In genomic region chr15:82294059-82294458, GRCm38 (mm10) we compare ENCODE assay signal across 7 mouse cellular contexts. TPM values are rescaled to one million over a fixed set of nuclear protein-coding genes. Genes with fewer than 3 reads are reported as not detected.
DNase-seq lines count a peak whose midpoint lies in the region; ATAC-seq and TF ChIP-seq lines count a peak whose summit lies in the region.

No protein-coding gene starts in this region.

- H3K9ac ChIP-seq in forebrain, embryonic 15.5 days (replicated peaks): no peak overlapping the region
- H3K9ac ChIP-seq in midbrain, postnatal 0 days (replicated peaks; ENCODE audit: low read length, poor library complexity, severe bottlenecking): no peak overlapping the region
- no peak overlapping the region for H3K9ac ChIP-seq in intestine, embryonic 15.5 days

- H3K4me1 ChIP-seq in bone marrow, adult 2 months (ENCODE audit: control insufficient read depth, insufficient read depth, low read length): no peaks in the 10 kb centered on the region
- H3K4me1 ChIP-seq in forebrain, embryonic 15.5 days: peaks cover 21% of the 10 kb centered on the region
- peaks cover 5% of the 10 kb centered on the region; the same call in 1 of the 2 replicates for H3K4me1 ChIP-seq in midbrain, postnatal 0 days (ENCODE audit: insufficient read depth, low read length)
- H3K4me1 ChIP-seq in intestine, embryonic 15.5 days (replicated peaks): peaks cover 12% of the 10 kb centered on the region

- DNase-seq in kidney, postnatal 4 days: peak; percentile 22 to 31
- DNase-seq in kidney, adult 8-10 months: no peak
- DNase-seq in midbrain, postnatal 0 days (ENCODE audit: low spot score): peak; percentile 83
- no peak for DNase-seq in adrenal gland, postnatal 25 days

- no peak overlapping the region for H3K4me2 ChIP-seq in forebrain, embryonic 15.5 days (replicated peaks)
- H3K4me2 ChIP-seq in midbrain, postnatal 0 days (ENCODE audit: low read depth, low read length, poor library complexity, severe bottlenecking): no peak overlapping the region
- no peak overlapping the region for H3K4me2 ChIP-seq in intestine, embryonic 15.5 days (replicated peaks)

- no peaks in the 10 kb centered on the region for H3K9me3 ChIP-seq in forebrain, embryonic 15.5 days
- no peaks in the 10 kb centered on the region for H3K9me3 ChIP-seq in midbrain, postnatal 0 days (ENCODE audit: low read length)
- no peaks in the 10 kb centered on the region for H3K9me3 ChIP-seq in intestine, embryonic 15.5 days

- WGBS in bone marrow, adult 2 months: 44% methylated on average over 8 of the region's 8 CpGs
- 27% methylated on average over 8 of the region's 8 CpGs for WGBS in forebrain, embryonic 15.5 days
- WGBS in midbrain, postnatal 0 days: 34% methylated on average over 8 of the region's 8 CpGs
- WGBS in intestine, embryonic 15.5 days: 40% methylated on average over 8 of the region's 8 CpGs

- H3K36me3 ChIP-seq in forebrain, embryonic 15.5 days: peaks cover 36% of the 10 kb centered on the region
- H3K36me3 ChIP-seq in midbrain, postnatal 0 days (ENCODE audit: insufficient read depth, low read length): peaks cover 18% of the 10 kb centered on the region
- no peaks in the 10 kb centered on the region for H3K36me3 ChIP-seq in intestine, embryonic 15.5 days

- ATAC-seq in forebrain, embryonic 15.5 days (replicated peaks): peak; percentile 36; the same call in 1 of the 2 replicates
- ATAC-seq in midbrain, postnatal 0 days (ENCODE audit: low FRiP score): no peak
- ATAC-seq in intestine, embryonic 15.5 days: no peak

- no peak overlapping the region for H3K27ac ChIP-seq in bone marrow, adult 2 months (ENCODE audit: control insufficient read depth, insufficient read depth, low read depth, low read length, poor library complexity)
- peak overlapping the region; percentile 63 for H3K27ac ChIP-seq in forebrain, embryonic 15.5 days (replicated peaks)
- H3K27ac ChIP-seq in midbrain, postnatal 0 days (ENCODE audit: low read depth, low read length): peak overlapping the region; percentile 55; the same call in 1 of the 2 replicates
- no peak overlapping the region for H3K27ac ChIP-seq in intestine, embryonic 15.5 days

- H3K4me3 ChIP-seq in bone marrow, adult 2 months (replicated peaks; ENCODE audit: control insufficient read depth, low read depth, low read length): no peak overlapping the region
- no peak overlapping the region for H3K4me3 ChIP-seq in forebrain, embryonic 15.5 days
- H3K4me3 ChIP-seq in midbrain, postnatal 0 days (ENCODE audit: low read depth, low read length): no peak overlapping the region
- H3K4me3 ChIP-seq in intestine, embryonic 15.5 days (replicated peaks): no peak overlapping the region

- no peaks in the 10 kb centered on the region for H3K27me3 ChIP-seq in forebrain, embryonic 15.5 days
- no peaks in the 10 kb centered on the region for H3K27me3 ChIP-seq in midbrain, postnatal 0 days (ENCODE audit: insufficient read depth, low read length)
- H3K27me3 ChIP-seq in intestine, embryonic 15.5 days (replicated peaks): no peaks in the 10 kb centered on the region

- peak; percentile 8; the same call in 1 of the 2 replicates for TF ChIP-seq CTCF in bone marrow, adult 2 months (IDR thresholded peaks at IDR 0.05; ENCODE audit: control insufficient read depth, insufficient read depth, low read length)
- peak; percentile 85 for TF ChIP-seq CTCF in midbrain, postnatal 0 days (IDR thresholded peaks at IDR 0.05)

- TF ChIP-seq POLR2A in bone marrow, adult 2 months (IDR thresholded peaks at IDR 0.05; ENCODE audit: borderline replicate concordance, control insufficient read depth, low read depth, low read length): no peak

RNA-seq across cellular contexts. Expression of gene Wbp2nl, which starts 4.7 kb away (rescaled TPM):
- not detected in 2 replicates for polyA plus RNA-seq in bone marrow, adult 2 months (2011; ENCODE audit: insufficient read depth, insufficient read length, low replicate concordance, missing spikeins)
- 0.15 TPM in 1 of 2 replicates, not detected in the other for polyA plus RNA-seq in forebrain, embryonic 15.5 days (2015; fragmentation: Nextera tagmentation; extraction: Ambion mirVana)
- 0.60 and 0.99 TPM in 2 replicates for total RNA-seq in midbrain, postnatal 0 days (2014; rRNA removed)
- 0.11 and 0.23 TPM in 2 replicates for polyA plus RNA-seq in midbrain, postnatal 0 days (2015; fragmentation: Nextera tagmentation; extraction: Ambion mirVana)
- not detected in 2 replicates for total RNA-seq in adrenal gland, postnatal 25 days (2021)
- 0.11 and 0.13 TPM in 2 replicates for polyA plus RNA-seq in intestine, embryonic 15.5 days (2015; fragmentation: Nextera tagmentation; extraction: Ambion mirVana)

RNA-seq across cellular contexts. Expression of gene Sept3, which starts 19.4 kb away (rescaled TPM):
- polyA plus RNA-seq in bone marrow, adult 2 months (2011; ENCODE audit: insufficient read depth, insufficient read length, low replicate concordance, missing spikeins): 2.0 TPM in 1 of 2 replicates, not detected in the other
- 450 and 460 TPM in 2 replicates for polyA plus RNA-seq in forebrain, embryonic 15.5 days (2015; fragmentation: Nextera tagmentation; extraction: Ambion mirVana)
- 480 and 506 TPM in 2 replicates for total RNA-seq in midbrain, postnatal 0 days (2014; rRNA removed)
- 369 and 404 TPM in 2 replicates for polyA plus RNA-seq in midbrain, postnatal 0 days (2015; fragmentation: Nextera tagmentation; extraction: Ambion mirVana)
- total RNA-seq in adrenal gland, postnatal 25 days (2021): 3.0 and 4.3 TPM in 2 replicates
- 8.6 and 10.2 TPM in 2 replicates for polyA plus RNA-seq in intestine, embryonic 15.5 days (2015; fragmentation: Nextera tagmentation; extraction: Ambion mirVana)

RNA-seq across cellular contexts. Expression of gene 1500009C09Rik, which starts 41.9 kb away (rescaled TPM):
- polyA plus RNA-seq in bone marrow, adult 2 months (2011; ENCODE audit: insufficient read depth, insufficient read length, low replicate concordance, missing spikeins): not detected in 2 replicates
- 13.5 and 14.7 TPM in 2 replicates for polyA plus RNA-seq in forebrain, embryonic 15.5 days (2015; fragmentation: Nextera tagmentation; extraction: Ambion mirVana)
- total RNA-seq in midbrain, postnatal 0 days (2014; rRNA removed): 139 and 156 TPM in 2 replicates
- 15.4 and 17.9 TPM in 2 replicates for polyA plus RNA-seq in midbrain, postnatal 0 days (2015; fragmentation: Nextera tagmentation; extraction: Ambion mirVana)
- total RNA-seq in adrenal gland, postnatal 25 days (2021): 0.62 TPM in 1 of 2 replicates, not detected in the other
- polyA plus RNA-seq in intestine, embryonic 15.5 days (2015; fragmentation: Nextera tagmentation; extraction: Ambion mirVana): 0.13 TPM in 1 of 2 replicates, not detected in the other

RNA-seq across cellular contexts. Expression of gene Naga, which starts 44.7 kb away (rescaled TPM):
- 35.6 and 49.3 TPM in 2 replicates for polyA plus RNA-seq in bone marrow, adult 2 months (2011; ENCODE audit: insufficient read depth, insufficient read length, low replicate concordance, missing spikeins)
- 23.2 and 23.9 TPM in 2 replicates for polyA plus RNA-seq in forebrain, embryonic 15.5 days (2015; fragmentation: Nextera tagmentation; extraction: Ambion mirVana)
- total RNA-seq in midbrain, postnatal 0 days (2014; rRNA removed): 36.6 and 38.0 TPM in 2 replicates
- 25.0 and 30.8 TPM in 2 replicates for polyA plus RNA-seq in midbrain, postnatal 0 days (2015; fragmentation: Nextera tagmentation; extraction: Ambion mirVana)
- total RNA-seq in adrenal gland, postnatal 25 days (2021): 71.5 and 75.4 TPM in 2 replicates
- 144 and 176 TPM in 2 replicates for polyA plus RNA-seq in intestine, embryonic 15.5 days (2015; fragmentation: Nextera tagmentation; extraction: Ambion mirVana)

RNA-seq across cellular contexts. Expression of gene Pheta2, which starts 44.7 kb away (rescaled TPM):
- 22.5 and 34.5 TPM in 2 replicates for polyA plus RNA-seq in bone marrow, adult 2 months (2011; ENCODE audit: insufficient read depth, insufficient read length, low replicate concordance, missing spikeins)
- polyA plus RNA-seq in forebrain, embryonic 15.5 days (2015; fragmentation: Nextera tagmentation; extraction: Ambion mirVana): 1.4 and 1.5 TPM in 2 replicates
- 0.28 and 1.5 TPM in 2 replicates for total RNA-seq in midbrain, postnatal 0 days (2014; rRNA removed)
- 0.82 and 0.88 TPM in 2 replicates for polyA plus RNA-seq in midbrain, postnatal 0 days (2015; fragmentation: Nextera tagmentation; extraction: Ambion mirVana)
- total RNA-seq in adrenal gland, postnatal 25 days (2021): 0.49 and 1.0 TPM in 2 replicates
- polyA plus RNA-seq in intestine, embryonic 15.5 days (2015; fragmentation: Nextera tagmentation; extraction: Ambion mirVana): 13.1 and 13.4 TPM in 2 replicates

Comparison
In these comparisons a context has a peak if more than half of its experiments do, and no peak if none do; other contexts are left out.
1. DNase-seq: peak in kidney, postnatal 4 days (2 of 2) and midbrain, postnatal 0 days (single experiment); none in kidney, adult 8-10 months (0 of 2) and adrenal gland, postnatal 25 days (single experiment).
2. H3K27ac ChIP-seq: peak in forebrain, embryonic 15.5 days (single experiment) and midbrain, postnatal 0 days (single experiment); none in bone marrow, adult 2 months (single experiment) and intestine, embryonic 15.5 days (single experiment).
3. RNA of gene Sept3, which starts 19.4 kb away (polyA plus RNA-seq): 450 to 460 TPM in forebrain, embryonic 15.5 days and 369 to 404 TPM in midbrain, postnatal 0 days; 8.6 to 10.2 TPM in intestine, embryonic 15.5 days and 2.0 TPM in bone marrow, adult 2 months; every median in the first group is over 10 times any median in the second.
4. RNA of gene 1500009C09Rik, which starts 41.9 kb away (polyA plus RNA-seq): 15.4 to 17.9 TPM in midbrain, postnatal 0 days and 13.5 to 14.7 TPM in forebrain, embryonic 15.5 days; 0.13 TPM in intestine, embryonic 15.5 days and not detected in bone marrow, adult 2 months; every median in the first group is over 10 times any median in the second.